Mouse (Mus musculus): ENCODE measurements at regions not wholly inside any gene's neighbourhood (a gene's known extent, or its start where the extent isn't known, plus 50 kb on each side); places are given as distances from the start of the nearest gene placed in this dataset.

DNA sequence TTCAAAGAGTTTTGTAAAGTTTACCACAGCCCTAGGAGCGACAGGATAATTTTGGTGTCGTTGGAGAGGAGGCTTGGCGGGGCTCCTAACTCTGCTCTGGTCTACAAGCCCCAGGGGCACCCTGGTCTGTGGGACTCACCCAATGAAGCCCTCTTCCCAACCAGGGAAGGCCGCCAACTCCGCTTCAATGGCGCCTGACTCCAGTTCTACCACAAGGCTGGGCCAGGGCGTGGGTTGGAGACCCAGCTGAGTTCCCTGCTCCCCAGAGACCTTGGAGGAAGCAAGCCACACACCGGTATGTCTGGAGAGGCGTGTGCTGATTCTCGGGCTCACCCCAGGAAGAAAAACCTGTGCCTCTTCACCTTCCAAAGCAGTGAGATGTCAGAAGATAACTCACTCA, 128.9 kb downstream of the Gadd45g start:
- no peak for DNase-seq

DNA sequence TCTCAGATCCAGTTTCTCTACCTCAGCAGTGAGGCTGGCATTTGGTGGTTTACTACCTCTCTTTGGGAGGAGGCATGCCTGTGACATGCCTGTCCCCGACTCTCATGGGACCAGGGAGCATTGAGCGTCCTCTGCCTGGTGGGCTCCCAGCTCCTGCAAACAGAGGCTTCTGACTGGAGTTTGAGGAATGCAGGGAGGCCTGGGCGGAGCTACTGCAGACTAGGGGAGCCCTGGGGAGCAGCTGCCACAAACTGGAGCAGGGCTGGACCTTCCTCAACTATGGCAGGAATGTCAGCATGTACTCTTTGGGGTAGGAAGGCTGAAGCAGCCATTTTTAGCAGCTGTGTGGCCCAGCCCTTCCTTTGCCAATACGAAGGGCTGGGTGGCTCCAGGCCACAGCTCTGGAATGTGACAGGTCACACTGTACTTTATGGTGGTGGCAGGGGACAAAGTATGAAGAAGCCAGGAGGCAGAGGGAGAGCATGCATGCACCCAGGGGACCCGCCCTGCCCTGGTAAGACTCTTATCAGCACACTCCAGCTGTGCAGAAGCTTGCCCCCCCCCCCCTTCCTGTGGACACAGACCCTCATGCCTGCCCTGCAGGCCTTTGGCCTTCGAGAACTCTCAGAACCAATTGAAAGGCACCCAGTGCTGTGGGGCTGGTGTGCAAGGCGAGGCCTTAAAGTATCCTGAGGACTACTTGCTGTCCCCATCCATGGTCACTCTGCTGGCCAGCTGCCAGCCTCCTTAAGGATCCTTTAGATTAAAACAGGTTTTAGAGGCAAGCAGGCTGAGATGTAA, 129.5 kb downstream of the Gadd45g start:
- DNase-seq, result peak in 1 of 2 experiments; percentile 13

DNA sequence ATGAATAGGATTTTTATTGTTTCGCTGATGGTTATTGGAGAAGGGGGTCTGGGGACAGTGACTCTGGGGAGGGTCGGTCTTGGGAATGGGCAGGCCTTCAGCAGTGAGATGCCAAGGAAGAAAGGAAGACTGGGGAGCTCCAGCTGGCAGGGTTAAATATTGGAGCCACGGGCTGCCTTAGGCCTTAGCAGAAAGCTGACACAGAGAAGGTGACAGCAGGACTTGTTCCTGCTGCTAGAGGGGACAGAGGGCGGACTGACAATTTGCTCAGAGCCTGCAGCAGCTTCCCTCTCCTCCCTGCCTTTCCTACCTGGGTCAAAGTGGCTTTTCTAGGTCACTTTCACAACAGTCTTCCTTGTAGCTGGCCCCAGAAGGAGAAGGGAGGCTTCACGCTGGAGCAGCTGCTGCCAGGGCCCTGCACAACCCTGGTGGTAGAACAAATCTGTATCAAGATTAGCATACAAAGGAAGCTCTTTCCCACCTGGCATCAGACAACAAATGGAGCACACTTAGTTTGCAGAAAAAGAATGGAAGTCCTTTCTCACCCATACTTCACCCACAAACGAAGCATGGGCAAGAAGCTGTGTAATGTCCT, 130.2 kb downstream of the Gadd45g start:
- no peak for DNase-seq

GRCm38 (mm10) chr13:51979301-51979977, 133.0 kb downstream of the Gadd45g start:
- DNase-seq, result no peak

GRCm38 (mm10) chr13:51980344-51980743, 133.9 kb downstream of the Gadd45g start:
- no peak for DNase-seq

- DNase-seq, result no peak
These were observed 136.5 kb downstream of the Gadd45g start for GRCm38 (mm10) chr13:51983002-51983401.

DNA sequence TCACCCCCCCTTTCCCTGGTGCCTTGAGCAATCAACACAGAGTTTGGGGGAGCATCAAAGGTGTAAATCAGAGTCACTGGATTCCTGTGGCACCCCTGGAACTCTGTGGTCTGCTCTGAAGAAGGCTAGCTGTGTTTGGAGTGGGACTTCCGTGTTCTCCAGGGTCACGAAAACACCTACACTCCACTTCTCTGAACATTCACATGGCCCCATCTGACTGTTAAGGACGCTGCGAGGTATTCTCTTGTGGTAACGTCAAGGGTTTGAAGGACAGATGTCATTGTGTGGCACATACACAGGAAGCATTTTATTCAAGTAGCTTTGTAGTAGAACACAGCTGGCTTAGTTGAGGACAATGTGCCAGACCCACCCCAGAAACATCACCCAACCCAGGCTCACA, 137.1 kb downstream of the Gadd45g start:
- DNase-seq, result no peak

GRCm38 (mm10) chr13:51991339-51991738, 144.9 kb downstream of the Gadd45g start:
- no peak for DNase-seq

DNA sequence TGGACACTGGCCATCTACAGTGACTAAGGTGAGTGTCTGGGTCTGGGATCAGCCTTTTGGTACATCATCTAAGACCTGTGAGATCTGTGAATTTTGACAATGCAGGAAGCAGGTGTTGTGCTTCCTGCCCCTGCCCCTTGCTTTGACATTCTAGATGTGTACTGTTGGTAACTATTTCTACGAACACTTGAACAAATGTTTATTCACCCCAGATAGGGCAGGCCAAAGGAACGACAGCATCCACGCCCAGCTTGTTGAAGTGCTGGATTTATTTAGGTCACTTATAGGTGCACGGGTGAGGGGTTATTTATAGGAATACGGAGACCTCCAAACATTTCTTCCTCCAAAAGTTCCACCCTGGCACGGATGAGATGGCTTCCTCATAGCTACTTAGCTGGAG, 146.4 kb downstream of the Gadd45g start:
- no peak for DNase-seq

GRCm38 (mm10) chr13:51996163-51996562, 149.7 kb downstream of the Gadd45g start:
- no peak for DNase-seq

- no peak for DNase-seq
These were observed 152.1 kb downstream of the Gadd45g start for GRCm38 (mm10) chr13:51998542-51998941.

GRCm38 (mm10) chr13:52001811-52002210, 155.3 kb downstream of the Gadd45g start:
- no peak for DNase-seq

DNA sequence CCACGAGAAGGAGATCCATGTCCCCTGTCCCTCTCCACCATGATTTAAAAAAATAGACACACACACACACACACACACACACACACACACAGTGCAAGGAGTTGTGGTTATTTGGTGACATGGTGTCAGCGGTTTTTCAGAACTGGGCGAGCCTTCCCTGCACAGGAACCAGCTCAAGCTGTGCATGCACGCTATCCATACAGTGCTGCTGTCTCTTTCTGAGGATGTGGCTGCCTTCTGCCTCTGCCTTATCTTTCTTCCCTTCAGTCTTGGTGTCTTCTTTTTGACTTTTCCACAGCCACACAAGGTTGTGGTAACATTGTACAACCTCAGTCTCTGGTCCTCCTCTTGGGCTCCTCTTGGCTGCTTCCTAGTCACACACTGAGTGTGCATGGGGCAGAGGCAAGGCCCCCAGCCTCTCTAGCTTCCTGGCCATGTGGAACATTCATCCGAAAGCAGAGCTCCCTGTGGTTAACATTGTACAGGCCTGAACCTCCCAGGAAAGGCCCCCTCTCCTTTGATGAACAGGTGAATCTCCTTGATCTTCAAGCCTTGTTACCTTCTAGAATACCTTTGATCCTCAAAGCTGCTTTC, 157.6 kb downstream of the Gadd45g start:
- no peak for DNase-seq

DNA sequence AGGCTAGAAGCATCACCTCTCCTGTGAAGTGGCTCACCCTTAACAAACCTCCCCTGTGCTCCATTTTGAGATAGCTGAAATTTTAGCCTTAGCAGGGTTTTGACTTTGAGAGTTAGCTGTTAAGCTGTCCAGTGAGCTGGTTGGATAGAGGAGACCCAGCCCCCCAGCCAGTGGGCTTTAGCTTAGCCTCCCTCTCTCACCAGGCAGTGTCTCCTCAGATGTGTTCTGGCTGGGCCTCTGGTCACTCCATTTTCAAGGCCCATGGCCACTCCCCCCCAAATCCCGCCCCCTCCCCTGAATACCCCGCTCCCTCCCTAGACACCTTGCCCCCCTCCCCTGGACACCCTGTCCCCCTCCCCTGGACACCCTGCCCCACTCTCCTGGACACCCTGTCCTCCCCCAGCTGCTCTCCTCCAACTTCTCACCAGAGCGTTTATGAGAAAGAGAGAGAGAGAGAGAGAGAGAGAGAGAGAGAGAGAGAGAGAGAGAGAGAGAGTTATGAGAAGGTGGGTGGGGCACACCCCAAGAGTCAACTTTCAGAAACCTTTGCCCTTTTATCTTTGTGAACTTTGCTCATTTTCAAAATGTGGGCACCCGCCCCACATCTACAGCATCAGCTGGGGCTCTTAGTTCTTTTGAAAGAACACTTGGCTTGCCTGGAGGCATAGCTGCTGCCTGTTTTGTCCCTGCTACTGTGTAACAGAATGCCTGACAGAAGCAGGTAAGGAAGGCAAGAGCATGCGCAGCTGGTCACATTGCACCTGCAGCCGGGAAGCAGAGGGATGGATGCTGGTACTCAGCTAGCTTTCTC, 161.3 kb downstream of the Gadd45g start:
- DNase-seq, result no peak

GRCm38 (mm10) chr13:52009231-52009630, 162.8 kb downstream of the Gadd45g start:
- DNase-seq, result no peak

- DNase-seq, result no peak
These were observed 163.3 kb downstream of the Gadd45g start for GRCm38 (mm10) chr13:52009766-52010165.

DNA sequence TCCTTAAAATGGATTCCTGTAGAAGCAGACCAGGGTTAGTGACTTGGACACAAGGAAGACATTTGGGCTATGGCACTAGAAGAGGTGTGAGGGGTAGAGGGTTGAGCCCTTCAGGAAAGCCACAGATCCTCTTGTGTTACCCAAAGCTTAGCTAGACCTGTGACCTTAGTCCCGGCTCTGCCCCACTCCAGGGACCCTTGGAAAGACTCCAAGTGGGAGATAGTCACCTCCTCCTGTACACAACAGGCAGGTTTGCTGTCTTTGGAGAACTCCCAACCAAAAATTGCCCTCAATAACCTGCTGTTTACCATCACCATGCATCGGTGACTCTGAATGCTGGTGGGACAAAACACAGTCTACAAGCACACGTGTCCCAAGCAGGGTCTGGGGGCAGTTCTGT, 164.5 kb downstream of the Gadd45g start:
- DNase-seq, result no peak

GRCm38 (mm10) chr13:52013182-52013581, 166.7 kb downstream of the Gadd45g start:
- no peak for DNase-seq

DNA sequence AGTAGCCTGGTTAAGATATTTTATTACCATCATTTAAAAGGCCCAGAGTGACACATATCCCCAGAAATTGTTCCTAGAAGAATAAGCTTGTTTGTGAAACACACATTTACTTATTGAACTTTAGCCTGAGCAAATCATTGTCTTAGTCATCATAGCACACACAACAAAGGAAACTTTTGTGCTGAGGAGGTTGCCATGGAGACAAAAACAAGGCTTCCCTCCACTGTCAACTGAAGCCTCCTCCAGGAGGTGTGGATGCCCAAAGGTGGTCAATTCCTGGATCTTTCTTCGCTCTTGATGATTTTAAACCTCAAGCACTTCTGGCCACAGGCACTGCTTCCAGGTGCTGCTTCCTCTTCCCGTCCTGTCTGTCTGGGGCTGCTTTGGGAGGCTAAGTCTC, 167.3 kb downstream of the Gadd45g start:
- no peak for DNase-seq

- DNase-seq, result no peak
These were observed 168.1 kb downstream of the Gadd45g start for GRCm38 (mm10) chr13:52014566-52014965.

- DNase-seq, result no peak
These were observed 168.6 kb downstream of the Gadd45g start for GRCm38 (mm10) chr13:52015066-52015465.

- DNase-seq, result no peak
These were observed 169.0 kb downstream of the Gadd45g start for GRCm38 (mm10) chr13:52015496-52015895.
